Mouse (Mus musculus) retina, postnatal 1 day (tissue): ENCODE results near the gene Gmpr2.

Experiments
- DNase-seq: peaks from one replicate; pipeline ENCODE4 v3.0.0-alpha.2; 2012

The Gmpr2 gene

DNA sequence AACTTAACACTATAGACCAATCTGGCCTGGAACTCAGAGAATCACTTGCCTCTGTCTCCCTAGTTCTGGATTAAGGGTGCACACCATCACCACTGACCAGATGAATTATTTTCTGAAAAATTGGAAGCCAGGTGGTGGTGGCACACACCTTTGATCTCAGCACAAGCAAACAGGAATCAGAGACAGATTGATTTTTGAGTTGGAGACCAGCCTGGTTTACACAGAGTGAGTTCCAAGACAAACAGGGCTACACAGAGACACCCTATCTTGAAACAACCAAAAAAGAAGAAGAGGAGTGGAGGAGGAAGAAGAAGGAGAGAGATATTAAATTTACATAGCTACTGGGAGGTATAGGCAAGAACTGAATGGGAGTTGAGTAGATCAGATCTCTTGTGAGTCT is 54.5 kb downstream of the Gmpr2 start:
- no peak for DNase-seq

DNA sequence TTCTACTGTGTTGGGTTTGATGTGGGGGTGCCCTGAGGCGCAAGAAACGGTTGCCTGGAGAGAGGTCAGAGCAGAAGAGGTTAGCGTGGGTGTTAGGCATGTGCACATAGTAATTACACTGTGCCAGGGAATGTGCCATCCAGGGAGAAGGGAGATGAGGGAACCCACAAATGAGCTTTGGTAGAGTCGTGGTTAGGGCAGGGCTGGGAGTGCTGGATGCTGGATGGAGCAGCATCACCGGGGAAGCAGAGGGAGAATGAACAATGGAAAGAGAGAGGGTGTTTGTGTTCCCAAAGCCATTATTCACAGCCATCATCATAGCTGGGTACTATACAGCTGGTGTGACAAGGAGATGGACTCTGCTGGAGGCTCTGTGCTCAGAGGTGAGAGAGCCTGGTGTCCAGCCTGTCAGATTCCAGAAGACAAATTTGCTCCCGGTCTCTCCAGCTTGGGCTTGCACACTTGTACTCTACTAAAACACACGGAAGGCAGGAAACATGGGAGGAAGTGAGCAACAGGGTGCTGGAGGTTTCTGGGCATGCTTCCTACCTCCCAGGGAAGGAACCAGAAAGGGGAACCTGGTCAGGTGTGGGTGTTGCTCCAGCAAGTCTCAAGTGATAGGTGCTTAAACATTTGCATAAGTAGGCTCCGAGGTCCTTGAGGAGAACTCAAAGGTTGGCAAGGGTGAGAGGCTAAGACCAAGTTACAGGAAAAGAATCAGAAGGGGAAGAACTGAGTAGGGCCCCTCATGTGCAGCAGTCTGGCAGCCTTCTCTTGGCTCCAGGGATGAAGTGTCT is 56.3 kb downstream of the Gmpr2 start:
- DNase-seq = no peak
